Mouse (Mus musculus): ENCODE results near the gene Ssc5d. TPM values are rescaled to one million over a fixed set of nuclear protein-coding genes. Genes with fewer than 3 reads are reported as not detected.

The Ssc5d gene
- polyA plus RNA-seq, 1 experiment from 2014 or later: 1.4 TPM

- DNase-seq (ENCODE audit: low spot score) (no peak), ATAC-seq (no peak)
- H3K27ac ChIP-seq (ENCODE audit: low read length): peak within 1 kb of the TSS; percentile 84
- H3K9ac ChIP-seq (replicated peaks; ENCODE audit: low read depth): no peak within 1 kb of the TSS
- no peak within 1 kb of the TSS for H3K4me3 ChIP-seq (ENCODE audit: low read depth, low read length)
- H3K4me2 ChIP-seq (replicated peaks; ENCODE audit: low read depth, low read length): no peak within 1 kb of the TSS
- no peaks in the 10 kb centered on the region for H3K27me3 ChIP-seq (replicated peaks; ENCODE audit: insufficient read depth, low read length)
- TF ChIP-seq EP300 (IDR thresholded peaks at IDR 0.05) (no peak), CTCF (IDR thresholded peaks at IDR 0.05) (no peak)
- no peaks in the 10 kb centered on the region for H3K36me3 ChIP-seq (ENCODE audit: insufficient read depth, low read length)
- no peaks in the 10 kb centered on the region for H3K9me3 ChIP-seq (ENCODE audit: low read length)
- no peaks in the 10 kb centered on the region for H3K4me1 ChIP-seq (ENCODE audit: insufficient read depth, low read depth, low read length)
- WGBS: 34% methylated on average over 6 of the region's 6 CpGs
Measured at GRCm38 (mm10) chr7:4971068-4971467, 45.5 kb downstream of the Ssc5d start, which contains the start of gene Sbk3. Sbk3 (minus strand) TSS chr7:4971168.

GRCm38 (mm10) chr7:4971710-4972109, 46.1 kb downstream of the Ssc5d start:
- H3K9me3 ChIP-seq (ENCODE audit: low read length): no peaks in the 10 kb centered on the region
- H3K4me2 ChIP-seq (replicated peaks; ENCODE audit: low read depth, low read length): no peak overlapping the region
- ATAC-seq (peak; percentile 85), DNase-seq (ENCODE audit: low spot score) (peak; percentile 88)
- H3K36me3 ChIP-seq (ENCODE audit: insufficient read depth, low read length): no peaks in the 10 kb centered on the region
- WGBS: 13% methylated on average over 7 of the region's 7 CpGs
- no peak overlapping the region for H3K4me3 ChIP-seq (ENCODE audit: low read depth, low read length)
- TF ChIP-seq EP300 (IDR thresholded peaks at IDR 0.05) (peak; percentile 71), CTCF (IDR thresholded peaks at IDR 0.05) (no peak)
- H3K27ac ChIP-seq (ENCODE audit: low read length): peak overlapping the region; percentile 84
- H3K4me1 ChIP-seq (ENCODE audit: insufficient read depth, low read depth, low read length): no peaks in the 10 kb centered on the region
- no peak overlapping the region for H3K9ac ChIP-seq (replicated peaks; ENCODE audit: low read depth)
- no peaks in the 10 kb centered on the region for H3K27me3 ChIP-seq (replicated peaks; ENCODE audit: insufficient read depth, low read length)

- no peaks in the 10 kb centered on the region for H3K4me1 ChIP-seq (ENCODE audit: insufficient read depth, low read depth, low read length)
- TF ChIP-seq EP300 (IDR thresholded peaks at IDR 0.05): no peak
- TF ChIP-seq CTCF (IDR thresholded peaks at IDR 0.05): no peak
- H3K9me3 ChIP-seq (ENCODE audit: low read length): no peaks in the 10 kb centered on the region
- H3K9ac ChIP-seq (replicated peaks; ENCODE audit: low read depth): no peak overlapping the region
- peak; percentile 83 for ATAC-seq
- no peaks in the 10 kb centered on the region for H3K36me3 ChIP-seq (ENCODE audit: insufficient read depth, low read length)
- peak overlapping the region; percentile 84 for H3K27ac ChIP-seq (ENCODE audit: low read length)
- H3K27me3 ChIP-seq (replicated peaks; ENCODE audit: insufficient read depth, low read length): no peaks in the 10 kb centered on the region
- DNase-seq (ENCODE audit: low spot score): peak; percentile 72
- H3K4me3 ChIP-seq (ENCODE audit: low read depth, low read length): no peak overlapping the region
- H3K4me2 ChIP-seq (replicated peaks; ENCODE audit: low read depth, low read length): no peak overlapping the region
- 45% methylated on average over 18 of the region's 18 CpGs for WGBS
Measured at GRCm38 (mm10) chr7:4972321-4973047, 46.9 kb downstream of the Ssc5d start.

- Histone ChIP-seq H3K27me3 (replicated peaks; ENCODE audit: insufficient read depth, low read length) (no peaks in the 10 kb centered on the region), H3K9ac (replicated peaks; ENCODE audit: low read depth) (no peak overlapping the region), H3K9me3 (ENCODE audit: low read length) (no peaks in the 10 kb centered on the region), H3K36me3 (ENCODE audit: insufficient read depth, low read length) (no peaks in the 10 kb centered on the region), H3K4me2 (replicated peaks; ENCODE audit: low read depth, low read length) (no peak overlapping the region), H3K4me1 (ENCODE audit: insufficient read depth, low read depth, low read length) (no peaks in the 10 kb centered on the region), H3K4me3 (ENCODE audit: low read depth, low read length) (no peak overlapping the region), H3K27ac (ENCODE audit: low read length) (no peak overlapping the region)
- WGBS: 41% methylated on average over 4 of the region's 4 CpGs
- TF ChIP-seq EP300 (IDR thresholded peaks at IDR 0.05): no peak
- TF ChIP-seq CTCF (IDR thresholded peaks at IDR 0.05): no peak
- DNase-seq (ENCODE audit: low spot score) (no peak), ATAC-seq (no peak)
Measured at GRCm38 (mm10) chr7:4975455-4975854, 49.9 kb downstream of the Ssc5d start.

- WGBS: 85% methylated on average over 7 of the region's 7 CpGs
- DNase-seq (ENCODE audit: low spot score): no peak
- no peak overlapping the region for H3K4me3 ChIP-seq (ENCODE audit: low read depth, low read length)
- H3K27me3 ChIP-seq (replicated peaks; ENCODE audit: insufficient read depth, low read length): no peaks in the 10 kb centered on the region
- no peak for TF ChIP-seq EP300 (IDR thresholded peaks at IDR 0.05)
- TF ChIP-seq CTCF (IDR thresholded peaks at IDR 0.05): peak; percentile 36
- no peak overlapping the region for H3K27ac ChIP-seq (ENCODE audit: low read length)
- no peak overlapping the region for H3K4me2 ChIP-seq (replicated peaks; ENCODE audit: low read depth, low read length)
- H3K36me3 ChIP-seq (ENCODE audit: insufficient read depth, low read length): no peaks in the 10 kb centered on the region
- no peaks in the 10 kb centered on the region for H3K9me3 ChIP-seq (ENCODE audit: low read length)
- no peak overlapping the region for H3K9ac ChIP-seq (replicated peaks; ENCODE audit: low read depth)
- no peak for ATAC-seq
- no peaks in the 10 kb centered on the region for H3K4me1 ChIP-seq (ENCODE audit: insufficient read depth, low read depth, low read length)
Measured at GRCm38 (mm10) chr7:4976832-4977231, 51.2 kb downstream of the Ssc5d start.

- Histone ChIP-seq H3K27ac (ENCODE audit: low read length) (no peak overlapping the region), H3K27me3 (replicated peaks; ENCODE audit: insufficient read depth, low read length) (no peaks in the 10 kb centered on the region), H3K4me2 (replicated peaks; ENCODE audit: low read depth, low read length) (no peak overlapping the region), H3K4me1 (ENCODE audit: insufficient read depth, low read depth, low read length) (no peaks in the 10 kb centered on the region), H3K9ac (replicated peaks; ENCODE audit: low read depth) (no peak overlapping the region), H3K4me3 (ENCODE audit: low read depth, low read length) (no peak overlapping the region), H3K36me3 (ENCODE audit: insufficient read depth, low read length) (no peaks in the 10 kb centered on the region), H3K9me3 (ENCODE audit: low read length) (no peaks in the 10 kb centered on the region)
- TF ChIP-seq CTCF (IDR thresholded peaks at IDR 0.05) (no peak), EP300 (IDR thresholded peaks at IDR 0.05) (no peak)
- 17% methylated on average over 2 of the region's 2 CpGs for WGBS
- no peak for DNase-seq (ENCODE audit: low spot score)
- peak; percentile 57; the same call in 1 of the 2 replicates for ATAC-seq
Measured at GRCm38 (mm10) chr7:4988250-4988649, 62.7 kb downstream of the Ssc5d start.

All from lung, postnatal 0 days (tissue).